Mouse (Mus musculus): ENCODE data around the gene Frmd8.

The Frmd8 gene

GRCm38 (mm10) chr19:5806809-5807205 is 68.3 kb downstream of the Frmd8 start:
- no peak for DNase-seq (ENCODE audit: low read depth, low spot score)

- DNase-seq (ENCODE audit: low read depth, low spot score) = no peak
These were observed 68.8 kb downstream of the Frmd8 start for GRCm38 (mm10) chr19:5806051-5806808.

GRCm38 (mm10) chr19:5804371-5804899 is 70.6 kb downstream of the Frmd8 start:
- DNase-seq (ENCODE audit: low read depth, low spot score) = no peak

- DNase-seq (ENCODE audit: low read depth, low spot score) = no peak
These were observed 71.2 kb downstream of the Frmd8 start for GRCm38 (mm10) chr19:5803881-5804279.

- peak; percentile 97 for DNase-seq (ENCODE audit: low read depth, low spot score)
These were observed 71.8 kb downstream of the Frmd8 start for GRCm38 (mm10) chr19:5803041-5803880.

GRCm38 (mm10) chr19:5802787-5803040 is 72.4 kb downstream of the Frmd8 start:
- DNase-seq (ENCODE audit: low read depth, low spot score) = no peak

GRCm38 (mm10) chr19:5802011-5802786 is 72.9 kb downstream of the Frmd8 start:
- peak; percentile 97 for DNase-seq (ENCODE audit: low read depth, low spot score)

GRCm38 (mm10) chr19:5801432-5801964 is 73.6 kb downstream of the Frmd8 start:
- no peak for DNase-seq (ENCODE audit: low read depth, low spot score)

GRCm38 (mm10) chr19:5800632-5801431 is 74.2 kb downstream of the Frmd8 start:
- DNase-seq (ENCODE audit: low read depth, low spot score) = no peak

GRCm38 (mm10) chr19:5800350-5800631 is 74.8 kb downstream of the Frmd8 start:
- DNase-seq (ENCODE audit: low read depth, low spot score) = no peak
